Mouse (Mus musculus) forebrain, embryonic 16.5 days (tissue): ENCODE measurements around the gene Insrr. TPM values are rescaled to one million over a fixed set of nuclear protein-coding genes. Genes with fewer than 3 reads are reported as not detected.

ENCODE experiments used
- ATAC-seq: fragments of 200-750 bp; cut with Nextera tagmentation; 2 replicates; pipeline ENCODE4 v1.8.0; 2017; ENCODE audit warnings: mild to moderate bottlenecking, moderate library complexity
- H3K27ac ChIP-seq: fragments of 300-500 bp; sonication (generic); 2 replicates; pipeline ENCODE4 v1.5.1; 2014; ENCODE audit warnings: low read length, control low read depth
- H3K27me3 ChIP-seq: fragments of 300-500 bp; sonication (generic); replicated peaks from 2 replicates; pipeline ENCODE4 v1.6.1; 2014; ENCODE audit warnings: low read length; ENCODE audit not compliant: control insufficient read depth, insufficient read depth
- H3K36me3 ChIP-seq: fragments of 300-500 bp; sonication (generic); 2 replicates; pipeline ENCODE4 v1.6.1; 2014; ENCODE audit not compliant: control insufficient read depth, insufficient read depth
- H3K4me1 ChIP-seq: fragments of 300-500 bp; sonication (generic); replicated peaks from 2 replicates; pipeline ENCODE4 v1.6.1; 2014; ENCODE audit warnings: low read length; ENCODE audit not compliant: control insufficient read depth, insufficient read depth
- H3K4me2 ChIP-seq: fragments of 300-500 bp; sonication (generic); 2 replicates; pipeline ENCODE4 v1.6.1; 2014; ENCODE audit warnings: mild to moderate bottlenecking, low read length, control low read depth
- H3K4me3 ChIP-seq: fragments of 300-500 bp; sonication (generic); replicated peaks from 2 replicates; pipeline ENCODE4 v1.5.1; 2014; ENCODE audit warnings: mild to moderate bottlenecking, low read length, control low read depth
- H3K9ac ChIP-seq: fragments of 300-500 bp; sonication (generic); replicated peaks from 2 replicates; pipeline ENCODE4 v1.6.1; 2014; ENCODE audit warnings: low read depth, low read length, control low read depth
- H3K9me3 ChIP-seq: fragments of 300-500 bp; sonication (generic); 2 replicates; pipeline ENCODE4 v1.6.1; 2016; ENCODE audit warnings: low read length; ENCODE audit not compliant: control insufficient read depth
- WGBS: fragments of 180-500 bp; shearing (Covaris S2); extraction: QIAGEN DNeasy Blood & Tissue Kit; methylation state at CpG from one replicate; pipeline ENCODE4 v1.1.7; 2014; 5-methylcytosine and 5-hydroxymethylcytosine counted together
- polyA plus RNA-seq: library from polyadenylated mRNA; unstranded; fragments of >200 nt; fragmentation: Nextera tagmentation; extraction: Ambion mirVana; gene quantifications from 2 replicates; pipeline ENCODE4 v1.2.1, GENCODE M21; 2015

Gene Insrr
- polyA plus RNA-seq, 1 experiment from 2014 or later, result 0.52 TPM

DNA sequence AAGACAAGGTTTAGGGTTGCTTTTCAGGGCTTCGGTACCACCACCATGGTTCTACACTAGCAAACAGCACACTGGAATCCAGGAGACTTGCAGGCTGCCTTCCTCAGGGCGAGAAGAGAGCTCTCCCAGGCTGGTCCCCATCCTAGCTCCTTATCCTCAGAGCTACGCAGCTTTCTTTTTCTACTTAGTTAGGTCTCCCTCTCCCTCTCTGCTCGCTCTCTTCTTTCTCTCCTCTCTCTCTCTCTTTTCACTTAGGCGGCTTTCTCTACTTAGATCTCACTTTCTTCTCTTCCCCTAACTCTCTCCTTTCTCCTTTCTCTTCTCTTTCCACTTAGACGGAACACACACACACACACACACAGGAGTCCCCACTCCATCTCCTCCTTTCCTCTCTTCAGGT lies 28.3 kb upstream of the Insrr start:
- Histone ChIP-seq H3K9me3 (no peaks in the 10 kb centered on the region), H3K4me1 (peaks cover 7% of the 10 kb centered on the region; the same call in 1 of the 2 replicates), H3K36me3 (no peaks in the 10 kb centered on the region), H3K4me3 (peak overlapping the region; percentile 31; the same call in 1 of the 2 replicates), H3K9ac (no peak overlapping the region), H3K4me2 (peak overlapping the region; percentile 31; the same call in 1 of the 2 replicates), H3K27me3 (peaks cover 11% of the 10 kb centered on the region; the same call in 1 of the 2 replicates), H3K27ac (no peak overlapping the region)
- no peak for ATAC-seq
- WGBS, result 56% methylated on average over 6 of the region's 6 CpGs

DNA sequence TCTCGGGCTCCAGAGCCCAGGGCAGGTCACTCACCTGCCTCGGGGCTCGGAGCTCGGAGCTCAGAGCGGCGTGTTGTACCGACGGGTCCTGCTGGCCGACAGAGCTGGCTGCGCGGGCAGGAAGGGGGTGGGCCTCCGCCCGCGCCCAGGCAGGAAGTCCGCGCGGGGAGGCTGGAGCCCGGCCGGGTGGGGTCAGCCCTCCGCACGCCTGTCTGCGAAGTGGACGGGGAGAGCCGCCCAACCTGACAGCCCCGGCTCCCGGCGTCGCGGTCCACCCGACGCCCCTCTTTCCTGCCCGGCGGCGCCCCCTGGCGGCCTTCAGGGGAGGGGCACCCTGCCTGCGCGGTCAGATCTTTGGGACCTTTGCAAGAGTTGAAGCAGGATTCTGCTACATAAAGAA lies 27.9 kb upstream of the Insrr start:
- no peak overlapping the region for H3K9ac ChIP-seq
- H3K4me2 ChIP-seq, result peak overlapping the region; percentile 31
- peaks cover 11% of the 10 kb centered on the region; the same call in 1 of the 2 replicates for H3K27me3 ChIP-seq
- peak overlapping the region; percentile 31 for H3K4me3 ChIP-seq
- 3% methylated on average over 34 of the region's 37 CpGs for WGBS
- peaks cover 7% of the 10 kb centered on the region; the same call in 1 of the 2 replicates for H3K4me1 ChIP-seq
- no peaks in the 10 kb centered on the region for H3K9me3 ChIP-seq
- no peaks in the 10 kb centered on the region for H3K36me3 ChIP-seq
- H3K27ac ChIP-seq, result no peak overlapping the region
- peak; percentile 29; the same call in 1 of the 2 replicates for ATAC-seq

DNA sequence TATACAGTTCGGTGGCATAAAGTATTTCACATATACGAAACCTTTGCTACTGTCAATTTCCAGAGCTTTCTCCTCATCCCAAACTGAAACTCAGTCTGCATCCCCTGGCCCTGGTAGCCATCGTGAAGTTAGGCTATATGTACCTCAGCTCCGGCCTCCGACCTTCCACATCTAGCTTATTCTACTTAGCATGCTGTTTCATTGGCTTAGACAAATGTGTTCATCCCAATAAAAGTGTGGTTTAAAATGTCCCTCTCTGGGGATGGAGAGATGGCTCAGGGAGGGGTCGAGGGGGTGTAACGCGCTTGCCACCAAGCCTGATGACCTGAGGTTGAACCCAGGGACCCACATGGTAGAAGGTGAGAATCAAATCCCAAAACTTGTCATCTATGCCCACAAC lies 27.2 kb upstream of the Insrr start:
- Histone ChIP-seq H3K9me3 (no peaks in the 10 kb centered on the region), H3K4me3 (no peak overlapping the region), H3K36me3 (no peaks in the 10 kb centered on the region), H3K4me1 (peaks cover 4% of the 10 kb centered on the region; the same call in 1 of the 2 replicates), H3K9ac (no peak overlapping the region), H3K27ac (no peak overlapping the region), H3K27me3 (peaks cover 11% of the 10 kb centered on the region; the same call in 1 of the 2 replicates), H3K4me2 (no peak overlapping the region)
- WGBS, result 79% methylated on average over 8 of the region's 8 CpGs
- ATAC-seq, result no peak

DNA sequence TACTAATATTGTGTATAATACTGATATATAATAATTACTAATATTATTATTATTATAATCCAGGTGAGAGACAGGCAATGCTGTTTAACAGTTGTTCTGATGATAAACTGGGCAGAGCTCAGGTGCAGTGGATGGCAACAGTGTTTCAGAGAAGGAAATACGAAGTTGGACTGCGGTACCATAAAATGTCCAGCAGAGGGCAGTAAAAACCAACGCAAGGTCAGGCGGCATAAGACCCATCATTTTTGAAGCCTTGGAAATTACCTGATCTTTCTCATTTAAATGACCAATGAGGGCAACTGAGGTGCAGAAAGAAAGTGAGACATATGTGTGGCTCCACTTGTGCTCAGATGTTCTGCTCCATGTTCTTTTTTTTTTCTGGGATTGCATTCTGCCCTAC lies 26.5 kb upstream of the Insrr start:
- Histone ChIP-seq H3K4me2 (no peak overlapping the region), H3K9ac (no peak overlapping the region), H3K9me3 (no peaks in the 10 kb centered on the region), H3K36me3 (no peaks in the 10 kb centered on the region), H3K27me3 (peaks cover 11% of the 10 kb centered on the region; the same call in 1 of the 2 replicates), H3K4me3 (no peak overlapping the region), H3K4me1 (peaks cover 4% of the 10 kb centered on the region; the same call in 1 of the 2 replicates), H3K27ac (no peak overlapping the region)
- ATAC-seq, result no peak
- 0% methylated on average over 4 of the region's 4 CpGs for WGBS

DNA sequence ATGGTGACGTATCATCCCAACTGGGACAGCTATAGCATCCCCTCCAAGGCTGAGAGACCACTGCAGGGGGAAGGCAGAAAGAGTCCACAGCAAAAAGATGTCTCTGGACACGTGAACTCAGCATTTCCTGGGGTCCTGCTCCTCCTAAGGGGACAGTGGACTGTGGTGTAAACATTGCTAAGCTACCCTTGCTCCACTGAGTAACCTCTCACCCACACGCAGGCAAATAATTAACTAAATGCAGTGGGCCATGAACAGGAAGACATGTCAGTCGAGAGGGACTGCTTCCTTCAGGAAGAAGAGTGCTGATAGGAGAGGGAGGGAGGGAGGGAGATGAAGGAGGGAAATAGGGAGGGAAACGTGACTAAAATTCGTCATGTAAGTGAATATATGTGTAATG lies 25.7 kb upstream of the Insrr start:
- ATAC-seq, result no peak
- Histone ChIP-seq H3K4me1 (peaks cover 4% of the 10 kb centered on the region; the same call in 1 of the 2 replicates), H3K27ac (no peak overlapping the region), H3K27me3 (peaks cover 11% of the 10 kb centered on the region; the same call in 1 of the 2 replicates), H3K4me2 (no peak overlapping the region), H3K9ac (no peak overlapping the region), H3K36me3 (no peaks in the 10 kb centered on the region), H3K9me3 (no peaks in the 10 kb centered on the region), H3K4me3 (no peak overlapping the region)
- 57% methylated on average over 6 of the region's 6 CpGs for WGBS

DNA sequence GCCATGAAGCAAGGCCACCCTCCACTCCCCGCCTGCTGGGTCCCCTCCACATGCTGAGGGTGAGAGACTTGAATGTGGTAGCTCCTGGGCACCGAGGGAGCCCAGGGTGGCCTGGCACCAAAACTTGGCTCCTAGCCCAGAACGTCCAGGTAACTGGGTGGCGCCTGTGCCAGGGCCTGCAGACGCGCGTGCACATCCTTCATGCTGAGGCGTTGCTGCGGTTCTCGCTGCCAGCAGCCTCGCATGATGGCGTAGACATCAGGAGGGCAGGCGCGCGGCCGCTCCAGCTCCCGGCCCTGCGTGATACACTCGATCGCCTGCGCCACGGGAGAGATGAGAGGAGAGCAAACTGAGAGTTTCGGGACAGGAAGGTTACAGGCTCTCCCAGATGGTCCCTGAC lies 18.5 kb upstream of the Insrr start:
- H3K4me1 ChIP-seq, result no peaks in the 10 kb centered on the region
- no peak overlapping the region for H3K9ac ChIP-seq
- no peaks in the 10 kb centered on the region for H3K27me3 ChIP-seq
- no peaks in the 10 kb centered on the region for H3K9me3 ChIP-seq
- peak; percentile 45; the same call in 1 of the 2 replicates for ATAC-seq
- H3K27ac ChIP-seq, result no peak overlapping the region
- H3K4me2 ChIP-seq, result no peak overlapping the region
- H3K4me3 ChIP-seq, result no peak overlapping the region
- 49% methylated on average over 23 of the region's 23 CpGs for WGBS
- no peaks in the 10 kb centered on the region for H3K36me3 ChIP-seq

DNA sequence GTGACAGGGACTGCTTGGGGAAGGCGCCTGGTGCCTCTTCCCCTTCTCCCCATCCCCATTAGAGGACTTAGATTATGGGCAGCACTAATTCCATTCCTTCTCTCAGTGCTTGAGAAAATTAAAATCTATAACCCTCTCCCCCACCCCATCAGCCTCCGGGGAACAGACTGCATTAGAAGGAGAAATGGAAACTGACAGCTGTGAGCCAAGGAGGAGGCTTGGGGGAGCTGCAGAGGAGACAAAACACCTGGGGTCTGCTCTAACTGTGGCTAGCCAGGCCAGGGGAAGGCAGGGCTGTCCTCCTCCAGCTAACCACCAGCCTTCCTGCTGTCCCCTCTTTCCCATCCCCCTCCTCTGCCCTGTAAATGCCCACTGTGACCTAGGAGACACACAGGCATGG lies 17.7 kb upstream of the Insrr start:
- H3K27ac ChIP-seq, result no peak overlapping the region
- no peak overlapping the region for H3K4me2 ChIP-seq
- ATAC-seq, result no peak
- WGBS, result 46% methylated on average over 2 of the region's 2 CpGs
- no peaks in the 10 kb centered on the region for H3K4me1 ChIP-seq
- no peak overlapping the region for H3K4me3 ChIP-seq
- no peaks in the 10 kb centered on the region for H3K36me3 ChIP-seq
- no peaks in the 10 kb centered on the region for H3K9me3 ChIP-seq
- no peak overlapping the region for H3K9ac ChIP-seq
- H3K27me3 ChIP-seq, result no peaks in the 10 kb centered on the region

DNA sequence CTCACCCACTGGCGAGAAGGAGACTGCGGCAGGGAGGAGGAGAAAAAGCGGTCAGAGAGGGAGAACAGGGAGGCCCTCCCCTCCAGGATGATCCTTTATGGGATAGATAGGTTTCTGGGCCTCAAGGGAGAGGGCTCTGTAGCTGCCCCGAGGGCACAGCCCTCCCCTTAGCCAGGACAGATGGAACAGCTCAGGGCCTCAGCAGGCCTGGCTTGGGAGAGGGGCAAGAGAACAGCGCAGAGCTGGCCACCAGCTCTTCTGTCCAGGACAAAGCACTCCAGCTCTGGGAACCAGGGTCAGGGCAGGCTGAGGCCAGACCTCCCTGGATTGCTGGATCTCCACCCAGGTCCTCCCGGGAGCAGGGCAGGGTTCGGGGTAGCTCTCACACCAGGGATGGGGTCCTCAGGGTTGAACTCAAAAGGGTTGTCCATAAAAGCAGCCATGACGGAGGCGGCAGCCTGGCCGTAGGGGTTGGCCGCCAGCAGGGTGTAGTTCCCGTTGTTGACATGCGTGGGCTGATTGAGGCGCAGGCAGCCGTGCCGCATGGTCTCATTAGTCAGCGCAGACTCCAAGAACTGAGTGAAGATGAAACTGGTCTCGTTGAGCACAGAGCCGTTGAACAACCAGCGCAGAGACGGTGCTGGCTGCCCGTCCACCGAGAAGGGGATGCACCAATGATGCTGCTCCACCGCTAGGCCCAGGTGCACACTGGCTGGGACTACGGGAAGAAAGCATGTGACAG lies 13.3 kb upstream of the Insrr start:
- Histone ChIP-seq H3K4me3 (no peak overlapping the region), H3K27ac (no peak overlapping the region), H3K4me2 (no peak overlapping the region), H3K4me1 (no peaks in the 10 kb centered on the region), H3K36me3 (no peaks in the 10 kb centered on the region), H3K9me3 (no peaks in the 10 kb centered on the region), H3K27me3 (no peaks in the 10 kb centered on the region), H3K9ac (no peak overlapping the region)
- 87% methylated on average over 25 of the region's 25 CpGs for WGBS
- no peak for ATAC-seq

DNA sequence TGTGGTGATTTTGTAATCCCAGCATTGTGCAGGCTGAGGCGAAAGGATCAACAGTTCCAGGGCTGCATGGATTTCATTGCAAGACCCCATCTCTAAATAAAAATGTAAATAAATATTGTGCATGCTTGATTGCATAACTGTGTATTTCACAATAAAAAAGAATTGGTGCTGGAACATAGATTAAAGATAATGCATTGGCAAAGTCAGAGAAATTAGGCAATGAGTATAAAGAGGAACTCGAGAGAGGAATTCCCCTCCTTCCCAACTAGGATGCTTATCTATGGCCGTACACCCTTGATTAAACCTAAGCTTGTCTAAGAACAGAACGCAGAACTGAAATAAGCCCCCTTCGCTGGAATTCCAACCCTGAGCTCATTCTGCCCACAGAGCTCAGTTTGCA lies 11.6 kb upstream of the Insrr start:
- H3K9me3 ChIP-seq, result no peaks in the 10 kb centered on the region
- no peaks in the 10 kb centered on the region for H3K27me3 ChIP-seq
- H3K36me3 ChIP-seq, result no peaks in the 10 kb centered on the region
- no peak overlapping the region for H3K27ac ChIP-seq
- H3K4me2 ChIP-seq, result no peak overlapping the region
- no peak for ATAC-seq
- no peak overlapping the region for H3K4me3 ChIP-seq
- 88% methylated on average over 5 of the region's 5 CpGs for WGBS
- H3K9ac ChIP-seq, result no peak overlapping the region
- H3K4me1 ChIP-seq, result no peaks in the 10 kb centered on the region
